ENCODE assay signal across 9 mouse cellular contexts in the genomic region with DNA sequence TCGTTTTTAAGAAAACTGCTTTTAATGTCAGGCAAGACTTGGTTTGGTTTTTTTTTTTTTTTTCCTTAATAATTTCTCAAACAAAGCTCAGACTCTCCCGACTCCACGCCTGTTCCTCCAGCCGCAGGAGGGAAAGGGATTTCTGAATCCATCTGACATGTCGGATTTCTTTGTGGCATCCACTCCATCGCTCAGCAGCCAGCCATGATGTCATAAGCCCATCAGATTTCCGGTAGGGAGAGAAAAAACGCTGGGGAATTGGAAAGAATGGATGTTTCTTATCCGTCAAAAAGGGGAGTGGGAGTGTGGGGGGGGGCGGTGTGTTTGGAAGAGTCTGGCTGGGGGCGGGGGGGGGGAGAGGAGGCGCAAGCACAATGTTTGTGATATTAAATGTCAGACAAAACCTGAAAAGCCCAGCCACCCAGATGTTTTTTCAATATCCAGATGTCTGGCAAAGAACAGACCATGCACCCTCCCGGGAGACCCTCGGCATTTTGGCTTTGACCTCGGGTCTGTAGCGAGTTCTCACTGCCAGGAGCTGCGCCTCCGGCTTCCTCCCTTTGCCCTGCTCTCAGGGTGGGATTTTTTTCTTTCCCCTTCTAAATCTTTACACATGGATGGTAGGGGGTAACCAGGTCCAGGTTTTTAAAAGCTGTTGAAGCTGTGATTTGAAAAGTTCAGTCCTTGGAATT. TPM values are rescaled to one million over a fixed set of nuclear protein-coding genes. Genes with fewer than 3 reads are reported as not detected.
DNase-seq lines count a peak whose midpoint lies in the region; ATAC-seq and TF ChIP-seq lines count a peak whose summit lies in the region.
"Had no signal": no experiment of that assay in that cellular context is flagged by ENCODE, and none has a peak within 500 bp of the region (broad histone marks: within the 10 kb centered on the region; RNA-seq: fewer than 3 reads in every experiment).

No protein-coding gene starts in this region.

- 1% methylated on average over 18 of the region's 18 CpGs for WGBS in forebrain, embryonic 12.5 days
- WGBS in midbrain, embryonic 14.5 days: 3% methylated on average over 18 of the region's 18 CpGs
- 15% methylated on average over 16 of the region's 18 CpGs for WGBS in cerebellum, adult 2 months

- TF ChIP-seq CTCF in cerebellum, adult 2 months (IDR thresholded peaks at IDR 0.05; ENCODE audit: borderline replicate concordance, insufficient read depth, low read depth, low read length): no peak

- no peak for TF ChIP-seq POLR2A in cerebellum, adult 2 months (IDR thresholded peaks at IDR 0.05; ENCODE audit: borderline replicate concordance, insufficient read depth, low read length)

- H3K27me3 ChIP-seq in forebrain, embryonic 12.5 days: peaks cover 33% of the 10 kb centered on the region
- H3K27me3 ChIP-seq in midbrain, embryonic 14.5 days (ENCODE audit: control insufficient read depth, insufficient read depth, low read length): peaks cover 4% of the 10 kb centered on the region; the same call in 1 of the 2 replicates
- H3K27me3 ChIP-seq in cerebellum, adult 2 months (ENCODE audit: control insufficient read depth, insufficient read depth, low read length): no peaks in the 10 kb centered on the region; the same call in 1 of the 2 replicates

- no peaks in the 10 kb centered on the region for H3K9me3 ChIP-seq in forebrain, embryonic 12.5 days
- H3K9me3 ChIP-seq in midbrain, embryonic 14.5 days (ENCODE audit: control insufficient read depth, low read length): no peaks in the 10 kb centered on the region

- DNase-seq in embryo, embryonic 10 days (ENCODE audit: low spot score): peak; percentile 66
- DNase-seq in embryo, embryonic 9.5 days (ENCODE audit: extremely low spot score): no peak
- DNase-seq in heart, postnatal 10 days: peak; percentile 58 to 61
- DNase-seq in midbrain, embryonic 14.5 days: peak; percentile 82
- no peak for DNase-seq in adrenal gland, postnatal 4 days (ENCODE audit: low spot score in 2 of 2)
- no peak for DNase-seq in spleen, postnatal 36 days (ENCODE audit: low spot score in 2 of 2)
- no peak for DNase-seq in cerebellum, adult 2 months

- H3K27ac ChIP-seq in forebrain, embryonic 12.5 days: peak overlapping the region; percentile 96
- peak overlapping the region; percentile 89 for H3K27ac ChIP-seq in midbrain, embryonic 14.5 days (replicated peaks; ENCODE audit: low read depth, low read length)
- H3K27ac ChIP-seq in cerebellum, adult 2 months (ENCODE audit: insufficient read depth, low read length): no peak overlapping the region
- H3K27ac ChIP-seq: liver, embryonic 14.5 days had no signal

- intact Hi-C loops in heart, postnatal 10 days (cut with DNase I): no loop called here

- H3K36me3 ChIP-seq in forebrain, embryonic 12.5 days (replicated peaks): no peaks in the 10 kb centered on the region
- H3K36me3 ChIP-seq in midbrain, embryonic 14.5 days (ENCODE audit: control insufficient read depth, insufficient read depth, low read length): no peaks in the 10 kb centered on the region

- peak overlapping the region; percentile 53 for H3K4me2 ChIP-seq in forebrain, embryonic 12.5 days
- H3K4me2 ChIP-seq in midbrain, embryonic 14.5 days (ENCODE audit: low read length): peak overlapping the region; percentile 90

- H3K4me3 ChIP-seq in forebrain, embryonic 12.5 days (replicated peaks): peak overlapping the region; percentile 20
- peak overlapping the region; percentile 21 for H3K4me3 ChIP-seq in midbrain, embryonic 14.5 days (replicated peaks; ENCODE audit: low read depth, low read length)
- no peak overlapping the region for H3K4me3 ChIP-seq in cerebellum, adult 2 months (replicated peaks; ENCODE audit: insufficient read depth, low read depth, low read length)

- ATAC-seq in forebrain, embryonic 12.5 days (ENCODE audit: low FRiP score): no peak
- ATAC-seq in midbrain, embryonic 14.5 days (ENCODE audit: low FRiP score, low TSS enrichment): no peak

- H3K9ac ChIP-seq in forebrain, embryonic 12.5 days: peak overlapping the region; percentile 56
- peak overlapping the region; percentile 52 for H3K9ac ChIP-seq in midbrain, embryonic 14.5 days (replicated peaks; ENCODE audit: low read length)
- H3K9ac ChIP-seq: liver, embryonic 14.5 days had no signal

- H3K4me1 ChIP-seq in forebrain, embryonic 12.5 days: peaks cover 66% of the 10 kb centered on the region
- peaks cover 66% of the 10 kb centered on the region for H3K4me1 ChIP-seq in midbrain, embryonic 14.5 days (ENCODE audit: control insufficient read depth, insufficient read depth, low read length)
- H3K4me1 ChIP-seq in cerebellum, adult 2 months (ENCODE audit: control insufficient read depth, insufficient read depth, low read length): peaks cover 17% of the 10 kb centered on the region

RNA-seq across cellular contexts. Expression of a gene that starts 4.8 kb away (rescaled TPM):
- polyA plus RNA-seq in forebrain, embryonic 12.5 days (2016; fragmentation: Nextera tagmentation; extraction: Ambion mirVana): 14.7 and 14.9 TPM in 2 replicates
- total RNA-seq in heart, postnatal 10 days (2021): 10 to 100 TPM; 60.7 to 67.9 TPM
- 17.8 and 18.0 TPM in 2 replicates for polyA plus RNA-seq in midbrain, embryonic 14.5 days (2014; fragmentation: Nextera tagmentation; extraction: Ambion mirVana)
- total RNA-seq in adrenal gland, postnatal 4 days (2021): 10 to 100 TPM; 85.4 to 98.1 TPM
- polyA plus RNA-seq in cerebellum, adult 2 months (2012; rRNA removed): 25.0 and 25.8 TPM in 2 replicates

RNA-seq across cellular contexts. Expression of a gene that starts 50.2 kb away (rescaled TPM):
- polyA plus RNA-seq in forebrain, embryonic 12.5 days (2016; fragmentation: Nextera tagmentation; extraction: Ambion mirVana): 1.4 and 1.7 TPM in 2 replicates
- total RNA-seq in heart, postnatal 10 days (2021): 1 to 10 TPM; 1.6 to 2.2 TPM
- 1.2 and 2.9 TPM in 2 replicates for polyA plus RNA-seq in midbrain, embryonic 14.5 days (2014; fragmentation: Nextera tagmentation; extraction: Ambion mirVana)
- total RNA-seq in adrenal gland, postnatal 4 days (2021): 1 to 10 TPM; 3.2 to 4.7 TPM
- 0.67 and 0.80 TPM in 2 replicates for polyA plus RNA-seq in cerebellum, adult 2 months (2012; rRNA removed)

Comparison
In these comparisons a context has a peak if more than half of its experiments do, and no peak if none do; other contexts are left out.
1. DNase-seq: peak in embryo, embryonic 10 days (single experiment), heart, postnatal 10 days (2 of 2) and midbrain, embryonic 14.5 days (single experiment); none in embryo, embryonic 9.5 days (single experiment), adrenal gland, postnatal 4 days (0 of 2), spleen, postnatal 36 days (0 of 2) and cerebellum, adult 2 months (0 of 2).